Mouse (Mus musculus) heart, embryonic 12.5 days (tissue): ENCODE measurements around the gene Rsph14. TPM values are rescaled to one million over a fixed set of nuclear protein-coding genes. Genes with fewer than 3 reads are reported as not detected.

ENCODE experiments used
- ATAC-seq: fragments of 200-750 bp; cut with Nextera tagmentation; 2 replicates; pipeline ENCODE4 v1.8.0; 2017; ENCODE audit warnings: moderate TSS enrichment, moderate library complexity; ENCODE audit not compliant: insufficient number of reproducible peaks, low FRiP score
- H3K27ac ChIP-seq: fragments of 300-500 bp; sonication (generic); 2 replicates; pipeline ENCODE4 v1.5.1; 2016; ENCODE audit warnings: mild to moderate bottlenecking, moderate library complexity; ENCODE audit not compliant: poor library complexity, severe bottlenecking
- H3K27me3 ChIP-seq: fragments of 300-500 bp; sonication (generic); replicated peaks from 2 replicates; pipeline ENCODE4 v1.6.1; 2016; ENCODE audit warnings: mild to moderate bottlenecking, moderate library complexity
- H3K36me3 ChIP-seq: fragments of 300-500 bp; sonication (generic); 2 replicates; pipeline ENCODE4 v1.6.1; 2016; ENCODE audit warnings: mild to moderate bottlenecking, moderate library complexity
- H3K4me1 ChIP-seq: fragments of 300-500 bp; sonication (generic); replicated peaks from 2 replicates; pipeline ENCODE4 v1.6.1; 2016; ENCODE audit warnings: mild to moderate bottlenecking
- H3K4me2 ChIP-seq: fragments of 300-500 bp; sonication (generic); 2 replicates; pipeline ENCODE4 v1.6.1; 2016; ENCODE audit warnings: mild to moderate bottlenecking, moderate library complexity
- H3K4me3 ChIP-seq: fragments of 300-500 bp; sonication (generic); 2 replicates; pipeline ENCODE4 v1.5.1; 2016; ENCODE audit warnings: mild to moderate bottlenecking
- H3K9ac ChIP-seq: fragments of 300-500 bp; sonication (generic); 2 replicates; pipeline ENCODE4 v1.6.1; 2016; ENCODE audit warnings: mild to moderate bottlenecking, moderate library complexity
- H3K9me3 ChIP-seq: fragments of 300-500 bp; sonication (generic); replicated peaks from 2 replicates; pipeline ENCODE4 v1.6.1; 2016; ENCODE audit warnings: mild to moderate bottlenecking, moderate library complexity
- WGBS: fragments of 180-500 bp; shearing (Covaris S2); methylation state at CpG from one replicate; pipeline ENCODE4 v1.1.7; 2016; 5-methylcytosine and 5-hydroxymethylcytosine counted together
- polyA plus RNA-seq: library from polyadenylated mRNA; unstranded; fragments of >200 nt; fragmentation: Nextera tagmentation; extraction: Ambion mirVana; gene quantifications from 2 replicates; pipeline ENCODE4 v1.2.1, GENCODE M21; 2016

Rsph14 gene
- polyA plus RNA-seq, 1 experiment from 2014 or later: not detected

DNA sequence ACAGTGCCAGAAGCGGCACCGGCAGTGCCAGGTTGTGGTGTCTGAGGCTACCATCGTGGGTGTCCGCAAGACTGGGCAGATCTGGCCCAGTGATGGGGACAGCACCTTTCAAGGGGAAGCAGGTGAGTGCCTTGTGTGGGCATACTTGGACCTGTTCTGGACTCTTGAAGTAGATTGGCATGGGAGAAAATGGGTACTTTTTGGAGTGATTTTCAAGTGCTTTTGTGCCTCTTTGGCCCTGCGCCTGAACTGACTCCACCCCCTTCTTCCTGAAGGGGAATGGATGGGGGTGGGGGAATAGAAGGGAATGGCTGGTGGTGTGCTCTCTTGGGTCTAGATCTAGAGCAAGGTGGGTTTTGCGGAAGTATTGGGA, 29.8 kb upstream of the Rsph14 start:
- Histone ChIP-seq H3K27me3 (peaks cover 12% of the 10 kb centered on the region), H3K4me1 (peaks cover 59% of the 10 kb centered on the region), H3K36me3 (peaks cover 16% of the 10 kb centered on the region; the same call in 1 of the 2 replicates), H3K27ac (no peak overlapping the region), H3K9me3 (no peaks in the 10 kb centered on the region), H3K4me3 (peak overlapping the region; percentile 95), H3K9ac (peak overlapping the region; percentile 92), H3K4me2 (peak overlapping the region; percentile 90)
- no peak for ATAC-seq
- WGBS: 15% methylated on average over 6 of the region's 6 CpGs

DNA sequence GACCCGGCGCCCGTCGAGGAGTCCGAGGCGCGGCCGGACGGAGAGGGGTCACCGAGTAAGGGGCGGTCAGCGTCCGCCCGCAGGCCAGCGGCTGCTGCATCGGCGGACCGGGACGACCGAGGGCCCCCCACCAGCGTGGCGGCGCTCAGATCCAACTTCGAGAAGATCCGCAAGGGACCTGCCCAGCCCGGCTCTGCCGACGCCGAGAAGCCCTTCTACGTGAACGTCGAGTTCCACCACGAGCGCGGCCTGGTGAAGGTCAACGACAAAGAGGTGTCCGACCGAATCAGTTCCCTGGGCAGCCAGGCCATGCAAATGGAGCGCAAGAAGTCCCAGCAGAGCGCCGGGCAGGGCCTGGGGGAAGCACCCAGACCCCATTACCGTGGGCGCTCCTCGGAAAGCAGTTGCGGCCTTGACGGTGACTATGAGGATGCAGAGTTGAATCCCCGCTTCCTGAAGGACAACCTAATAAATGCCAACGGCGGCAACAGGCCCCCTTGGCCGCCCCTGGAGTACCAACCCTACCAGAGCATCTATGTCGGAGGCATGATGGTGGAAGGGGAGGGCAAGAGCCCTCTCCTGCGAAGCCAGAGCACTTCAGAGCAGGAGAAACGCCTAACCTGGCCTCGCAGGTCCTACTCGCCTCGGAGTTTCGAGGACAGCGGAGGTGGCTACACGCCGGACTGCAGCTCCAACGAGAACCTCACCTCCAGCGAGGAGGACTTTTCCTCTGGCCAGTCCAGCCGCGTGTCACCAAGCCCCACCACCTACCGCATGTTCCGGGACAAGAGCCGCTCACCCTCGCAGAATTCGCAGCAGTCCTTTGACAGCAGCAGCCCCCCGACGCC, 29.2 kb upstream of the Rsph14 start:
- Histone ChIP-seq H3K9me3 (no peaks in the 10 kb centered on the region), H3K4me3 (peak overlapping the region; percentile 95), H3K27ac (no peak overlapping the region), H3K4me2 (peak overlapping the region; percentile 90), H3K4me1 (peaks cover 59% of the 10 kb centered on the region), H3K36me3 (peaks cover 16% of the 10 kb centered on the region; the same call in 1 of the 2 replicates), H3K27me3 (peaks cover 14% of the 10 kb centered on the region), H3K9ac (peak overlapping the region; percentile 92)
- WGBS: 2% methylated on average over 71 of the region's 71 CpGs
- ATAC-seq: no peak

DNA sequence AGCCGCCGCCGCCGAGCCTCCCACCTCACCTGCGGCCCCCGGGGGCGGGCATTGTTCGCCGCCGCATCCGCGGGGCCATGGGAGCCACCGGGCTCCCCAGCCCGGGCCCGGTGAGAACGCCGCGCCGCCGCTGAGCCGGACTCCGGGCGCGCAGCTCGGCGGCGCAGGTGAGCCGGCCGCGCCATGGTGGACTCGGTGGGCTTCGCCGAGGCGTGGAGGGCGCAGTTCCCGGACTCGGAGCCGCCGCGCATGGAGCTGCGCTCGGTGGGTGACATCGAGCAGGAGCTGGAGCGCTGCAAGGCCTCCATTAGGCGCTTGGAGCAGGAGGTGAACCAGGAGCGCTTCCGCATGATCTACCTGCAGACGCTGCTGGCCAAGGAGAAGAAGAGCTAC, 28.5 kb upstream of the Rsph14 start:
- no peaks in the 10 kb centered on the region for H3K9me3 ChIP-seq
- peak overlapping the region; percentile 92 for H3K9ac ChIP-seq
- no peak for ATAC-seq
- H3K27ac ChIP-seq: peak overlapping the region; percentile 58; the same call in 1 of the 2 replicates
- H3K4me2 ChIP-seq: peak overlapping the region; percentile 90
- peaks cover 57% of the 10 kb centered on the region for H3K4me1 ChIP-seq
- under 1% methylated on average over 47 of the region's 48 CpGs for WGBS
- H3K4me3 ChIP-seq: peak overlapping the region; percentile 95
- H3K27me3 ChIP-seq: peaks cover 14% of the 10 kb centered on the region
- H3K36me3 ChIP-seq: peaks cover 15% of the 10 kb centered on the region; the same call in 1 of the 2 replicates

DNA sequence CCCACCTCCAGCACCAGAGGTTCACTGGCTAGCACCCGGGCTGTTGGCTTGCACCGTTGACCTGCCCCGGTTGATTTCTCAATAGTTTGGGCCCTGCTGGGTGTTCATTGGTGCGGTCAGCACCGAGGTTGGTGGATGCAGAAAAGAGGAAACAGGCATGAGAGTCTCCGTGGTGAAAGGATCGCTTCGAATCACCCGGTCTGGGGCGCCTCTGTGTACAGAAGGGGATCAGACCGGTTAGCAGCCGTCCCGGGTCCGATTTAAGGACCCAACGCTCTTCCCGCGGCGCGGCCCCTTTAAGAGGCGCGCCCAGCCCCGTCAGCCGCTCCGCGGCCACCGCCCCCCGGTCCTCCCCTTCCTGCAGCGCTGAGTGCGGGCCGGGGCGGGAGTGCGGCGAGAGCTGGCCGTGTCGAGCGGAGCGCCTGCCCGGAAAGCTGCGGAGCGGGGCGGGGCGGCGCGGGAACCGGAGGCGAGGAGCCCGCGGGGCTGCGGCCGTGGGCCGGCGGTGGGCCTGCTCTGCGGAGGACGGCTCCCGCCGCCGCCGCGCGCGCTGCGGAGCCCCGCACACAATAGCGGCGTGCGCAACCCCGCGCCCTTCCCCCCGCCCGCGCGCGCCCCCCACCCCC, 27.9 kb upstream of the Rsph14 start, which contains the start of gene Bcr:
TSS of gene Bcr (plus strand) at position 376 of the 626 bp plus-strand sequence.
- Histone ChIP-seq H3K4me3 (peak within 1 kb of the TSS; percentile 95), H3K4me1 (peaks cover 53% of the 10 kb centered on the region)

DNA sequence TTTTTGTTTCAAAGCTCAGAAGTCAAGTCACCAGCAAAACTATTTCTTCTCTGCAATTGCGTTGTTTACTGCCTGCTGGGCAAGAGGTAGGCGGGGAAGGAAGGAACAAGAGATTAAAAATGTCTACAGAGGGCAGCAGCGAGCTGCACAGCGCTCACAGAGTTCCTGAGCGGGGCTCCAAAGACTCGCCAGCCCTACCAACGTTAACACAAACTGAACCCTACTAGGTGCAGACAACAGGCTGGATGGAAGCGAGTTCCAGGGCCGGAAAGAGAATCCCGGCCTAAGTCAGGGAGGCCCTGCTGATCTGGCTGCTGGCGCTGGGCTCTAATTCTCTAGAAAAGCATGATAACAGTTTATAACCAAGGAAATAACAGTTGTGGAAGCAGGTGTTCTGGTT, 27.0 kb upstream of the Rsph14 start:
- peaks cover 54% of the 10 kb centered on the region for H3K4me1 ChIP-seq

More for the DNA sequence above, 27.9 kb upstream of the Rsph14 start, which contains the start of gene Bcr:
- Histone ChIP-seq H3K36me3 (peaks cover 9% of the 10 kb centered on the region; the same call in 1 of the 2 replicates), H3K4me2 (peak within 1 kb of the TSS; percentile 90), H3K9me3 (no peaks in the 10 kb centered on the region), H3K9ac (peak within 1 kb of the TSS; percentile 92), H3K27me3 (peaks cover 14% of the 10 kb centered on the region), H3K27ac (peak within 1 kb of the TSS; percentile 58; the same call in 1 of the 2 replicates)
- peak; percentile 85 for ATAC-seq
- under 1% methylated on average over 46 of the region's 73 CpGs for WGBS

DNA sequence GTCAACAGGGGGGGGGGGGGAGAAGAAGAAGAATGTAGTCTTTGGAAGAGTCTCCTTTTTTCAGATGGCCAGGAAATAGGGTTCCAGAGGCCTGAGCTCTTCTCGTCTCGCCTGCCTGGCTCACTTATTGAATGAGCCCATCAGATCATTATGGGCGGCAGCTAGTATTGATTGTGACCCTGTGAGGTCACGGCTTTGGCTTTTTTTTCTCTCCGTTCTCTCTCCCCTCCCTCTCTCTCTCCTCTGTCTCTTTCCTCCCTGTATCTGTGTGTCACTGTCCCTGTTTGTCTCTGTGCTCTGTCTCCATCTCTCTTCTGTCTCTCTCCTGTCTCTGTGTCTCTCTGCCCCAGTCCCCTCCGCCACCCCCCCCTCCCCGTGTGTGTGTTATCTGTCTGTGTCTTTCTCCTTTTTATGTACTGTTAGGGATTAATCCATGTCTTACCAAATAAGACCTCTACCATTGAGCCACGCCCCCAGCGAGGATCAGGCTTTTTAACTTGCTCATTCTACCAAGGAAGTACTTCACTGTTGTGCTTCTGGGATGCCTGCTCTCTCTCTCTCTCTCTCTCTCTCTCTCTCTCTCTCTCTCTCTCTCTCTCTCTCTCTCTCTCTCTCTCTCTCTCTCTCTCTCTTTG, 26.5 kb upstream of the Rsph14 start:
- no peaks in the 10 kb centered on the region for H3K36me3 ChIP-seq
- no peaks in the 10 kb centered on the region for H3K9me3 ChIP-seq
- peaks cover 53% of the 10 kb centered on the region for H3K4me1 ChIP-seq
- no peak overlapping the region for H3K9ac ChIP-seq
- ATAC-seq: no peak
- peak overlapping the region; percentile 90; the same call in 1 of the 2 replicates for H3K4me2 ChIP-seq
- no peak overlapping the region for H3K4me3 ChIP-seq
- peaks cover 14% of the 10 kb centered on the region for H3K27me3 ChIP-seq
- WGBS: 45% methylated on average over 9 of the region's 9 CpGs
- no peak overlapping the region for H3K27ac ChIP-seq

More for the DNA sequence above, 27.0 kb upstream of the Rsph14 start:
- ATAC-seq: peak; percentile 47; the same call in 1 of the 2 replicates
- 1% methylated on average over 11 of the region's 11 CpGs for WGBS
- Histone ChIP-seq H3K4me2 (peak overlapping the region; percentile 90), H3K9ac (no peak overlapping the region), H3K27ac (no peak overlapping the region), H3K4me3 (peak overlapping the region; percentile 95), H3K36me3 (0 out of 2 replicates have a peak, but pooled peaks cover 2% of the 10 kb centered on the region), H3K9me3 (no peaks in the 10 kb centered on the region), H3K27me3 (peaks cover 14% of the 10 kb centered on the region)

DNA sequence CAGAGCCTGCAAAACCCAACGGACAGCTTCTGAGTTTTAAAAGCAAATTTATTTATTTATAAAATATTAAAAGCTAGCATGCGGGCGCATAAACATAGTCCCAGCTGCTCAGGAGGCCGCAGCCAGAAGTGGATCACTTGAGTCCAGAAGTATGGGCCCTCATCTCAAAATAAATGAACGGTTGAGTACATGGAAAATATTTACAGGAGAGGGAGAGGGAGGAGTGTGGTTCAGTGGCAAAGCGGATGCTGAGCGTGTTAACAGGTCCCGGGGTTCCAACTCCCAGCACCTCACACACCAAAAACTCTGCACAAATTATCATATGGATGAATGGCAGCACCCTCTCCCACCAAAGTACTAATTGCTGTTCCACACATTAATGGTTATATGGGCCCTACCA, 25.9 kb upstream of the Rsph14 start:
- Histone ChIP-seq H3K9ac (no peak overlapping the region), H3K4me1 (peaks cover 52% of the 10 kb centered on the region), H3K4me3 (no peak overlapping the region), H3K36me3 (no peaks in the 10 kb centered on the region), H3K9me3 (no peaks in the 10 kb centered on the region), H3K27me3 (peaks cover 14% of the 10 kb centered on the region), H3K27ac (no peak overlapping the region), H3K4me2 (no peak overlapping the region)
- WGBS: 78% methylated on average over 8 of the region's 8 CpGs
- no peak for ATAC-seq

DNA sequence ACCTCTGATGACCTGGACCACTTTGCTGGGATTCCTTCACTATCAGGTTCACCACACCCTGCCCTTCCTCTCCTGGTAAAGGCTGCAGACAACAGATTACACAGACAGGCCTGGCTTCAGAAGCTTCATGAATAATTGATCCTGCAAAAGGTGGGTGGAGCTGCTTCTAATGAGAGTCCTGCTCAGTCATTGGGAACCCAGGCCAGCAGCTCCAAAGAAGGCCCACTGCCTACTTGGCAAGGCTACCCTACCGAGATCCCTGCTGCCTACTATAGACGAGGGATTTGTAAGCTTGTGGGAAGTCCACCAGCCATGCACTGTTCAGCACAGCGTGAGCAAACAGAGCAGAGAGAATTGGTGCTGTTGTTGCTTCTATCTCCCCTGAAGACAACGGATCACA, 23.9 kb upstream of the Rsph14 start:
- Histone ChIP-seq H3K27ac (no peak overlapping the region), H3K4me2 (no peak overlapping the region), H3K4me3 (no peak overlapping the region), H3K27me3 (peaks cover 4% of the 10 kb centered on the region), H3K9me3 (no peaks in the 10 kb centered on the region), H3K4me1 (peaks cover 33% of the 10 kb centered on the region), H3K9ac (no peak overlapping the region), H3K36me3 (no peaks in the 10 kb centered on the region)
- WGBS: 22% methylated on average over 4 of the region's 4 CpGs
- ATAC-seq: no peak

DNA sequence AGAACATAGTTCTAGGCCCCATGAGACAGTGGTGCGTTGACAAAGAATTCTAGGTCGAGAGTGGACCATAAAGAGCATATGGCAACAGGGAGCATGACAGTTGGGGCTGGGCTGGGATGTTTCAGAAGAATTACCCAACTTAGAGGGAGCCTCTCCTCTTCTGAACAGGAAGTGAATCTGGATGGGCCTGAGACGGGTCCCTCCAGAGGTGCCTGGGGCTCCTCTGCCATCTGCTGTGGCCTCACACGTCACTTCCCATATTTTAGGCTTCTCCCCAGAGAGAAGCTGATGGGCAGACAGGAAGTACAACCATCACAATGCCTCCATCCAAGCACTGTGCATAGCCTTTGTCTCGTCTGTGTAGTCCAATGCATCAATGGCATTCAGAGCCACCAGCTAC, 23.3 kb upstream of the Rsph14 start:
- WGBS: 69% methylated on average over 5 of the region's 5 CpGs
- no peak for ATAC-seq
- H3K27me3 ChIP-seq: peaks cover 4% of the 10 kb centered on the region

DNA sequence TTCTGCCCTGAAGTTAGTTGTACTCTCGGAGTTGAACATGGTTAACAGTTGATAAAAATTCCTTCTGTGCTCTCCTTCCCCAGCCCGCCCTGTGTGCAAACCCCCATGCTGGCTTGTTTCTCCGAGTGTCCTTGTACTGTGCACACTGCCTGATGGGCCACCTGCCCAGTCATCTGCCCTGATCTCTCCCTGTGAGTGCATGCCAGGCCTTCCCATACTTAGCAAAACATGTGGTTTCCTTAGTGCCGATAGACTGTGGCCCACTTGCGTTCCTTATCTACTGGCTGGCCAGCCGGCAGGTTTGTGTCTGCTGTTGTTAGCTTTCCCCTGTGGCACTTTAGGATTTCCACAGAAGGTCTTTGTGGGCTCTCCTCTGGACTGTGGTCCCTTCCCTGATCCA, 21.7 kb upstream of the Rsph14 start:
- peaks cover 4% of the 10 kb centered on the region for H3K27me3 ChIP-seq
- H3K27ac ChIP-seq: peak overlapping the region; percentile 9; the same call in 1 of the 2 replicates
- peaks cover 23% of the 10 kb centered on the region for H3K4me1 ChIP-seq
- no peaks in the 10 kb centered on the region for H3K36me3 ChIP-seq
- H3K4me2 ChIP-seq: no peak overlapping the region
- no peaks in the 10 kb centered on the region for H3K9me3 ChIP-seq
- no peak overlapping the region for H3K9ac ChIP-seq
- no peak overlapping the region for H3K4me3 ChIP-seq
- ATAC-seq: peak; percentile 52
- WGBS: 17% methylated on average over 6 of the region's 6 CpGs

More for the DNA sequence above, 23.3 kb upstream of the Rsph14 start:
- Histone ChIP-seq H3K36me3 (no peaks in the 10 kb centered on the region), H3K4me2 (no peak overlapping the region), H3K4me1 (peaks cover 31% of the 10 kb centered on the region), H3K27ac (no peak overlapping the region), H3K4me3 (no peak overlapping the region), H3K9ac (no peak overlapping the region), H3K9me3 (no peaks in the 10 kb centered on the region)

DNA sequence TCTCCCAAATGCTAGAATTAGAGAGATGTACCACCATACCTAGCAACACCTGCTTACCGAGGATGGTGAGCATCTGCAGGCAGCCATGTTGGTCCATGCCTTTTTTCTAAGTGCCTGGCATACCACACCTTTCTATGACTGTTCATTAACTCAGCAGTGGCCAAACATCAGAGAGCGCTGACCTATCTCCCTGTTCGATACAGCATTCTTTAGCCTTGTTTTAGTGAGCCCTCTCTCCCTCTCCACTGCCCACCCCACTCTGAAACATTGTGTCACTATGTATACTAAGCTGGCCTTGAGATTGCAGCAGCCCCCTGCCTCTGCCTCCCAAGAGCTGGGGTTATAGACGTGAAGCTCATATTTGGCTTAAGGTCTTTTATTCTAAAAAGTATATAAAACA, 21.3 kb upstream of the Rsph14 start:
- H3K27ac ChIP-seq: no peak overlapping the region
- no peak for ATAC-seq
- H3K4me2 ChIP-seq: no peak overlapping the region
- H3K4me1 ChIP-seq: peaks cover 21% of the 10 kb centered on the region
- H3K9ac ChIP-seq: no peak overlapping the region
- H3K4me3 ChIP-seq: no peak overlapping the region
- no peaks in the 10 kb centered on the region for H3K36me3 ChIP-seq
- no peaks in the 10 kb centered on the region for H3K9me3 ChIP-seq
- WGBS: 76% methylated on average over 4 of the region's 4 CpGs
- H3K27me3 ChIP-seq: peaks cover 8% of the 10 kb centered on the region
